Mouse (Mus musculus) spleen, adult 12 weeks (tissue): ENCODE measurements around the gene Ier5.
A peak's percentile ranks its signal among the peaks of the same experiment; 100 is the strongest.

ENCODE experiments used
- DNase-seq: peaks from one replicate; pipeline ENCODE4 v3.0.0; 2022; ENCODE audit warnings: low spot score

Ier5 gene

DNA sequence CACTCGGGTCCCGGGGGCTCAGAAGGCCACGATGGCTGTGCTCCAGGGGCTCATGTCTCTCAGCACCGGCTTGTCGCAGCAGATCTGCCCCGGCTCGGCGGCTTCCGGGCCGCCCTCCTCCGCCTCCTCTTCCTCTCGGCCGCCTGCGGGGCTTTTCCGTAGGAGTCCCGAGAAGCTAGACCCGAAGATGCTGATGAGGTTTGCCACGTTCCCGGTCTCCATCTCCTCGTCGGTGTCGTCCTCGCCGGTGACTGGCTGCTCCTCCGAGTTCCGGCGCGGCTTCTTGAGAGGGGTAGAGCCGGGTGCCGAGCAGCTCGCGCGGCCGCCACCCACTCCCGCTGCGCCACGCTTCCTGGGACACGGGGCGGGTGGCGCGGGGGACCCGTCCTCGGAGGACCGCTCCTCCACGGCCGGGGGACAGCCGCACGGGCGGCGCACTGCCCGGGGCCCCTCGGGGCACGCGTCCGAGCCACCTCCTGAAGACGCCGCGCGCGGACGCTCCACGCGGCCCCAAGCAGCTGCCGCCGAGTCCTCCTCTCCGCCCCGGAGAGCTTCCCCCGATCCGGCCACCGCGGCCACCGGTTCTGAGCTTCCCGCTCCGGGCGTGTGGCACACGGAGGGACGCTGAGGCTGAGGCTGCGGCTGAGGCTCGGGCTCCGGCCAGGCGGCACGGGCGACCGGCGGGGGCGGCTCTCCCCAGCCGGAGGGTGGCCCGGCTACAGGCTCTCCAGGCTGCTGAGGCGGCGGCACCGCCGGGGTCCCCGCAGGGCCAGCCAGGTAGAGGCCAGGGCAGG is 753 bp downstream of the Ier5 start:
- DNase-seq, result peak; percentile 66

DNA sequence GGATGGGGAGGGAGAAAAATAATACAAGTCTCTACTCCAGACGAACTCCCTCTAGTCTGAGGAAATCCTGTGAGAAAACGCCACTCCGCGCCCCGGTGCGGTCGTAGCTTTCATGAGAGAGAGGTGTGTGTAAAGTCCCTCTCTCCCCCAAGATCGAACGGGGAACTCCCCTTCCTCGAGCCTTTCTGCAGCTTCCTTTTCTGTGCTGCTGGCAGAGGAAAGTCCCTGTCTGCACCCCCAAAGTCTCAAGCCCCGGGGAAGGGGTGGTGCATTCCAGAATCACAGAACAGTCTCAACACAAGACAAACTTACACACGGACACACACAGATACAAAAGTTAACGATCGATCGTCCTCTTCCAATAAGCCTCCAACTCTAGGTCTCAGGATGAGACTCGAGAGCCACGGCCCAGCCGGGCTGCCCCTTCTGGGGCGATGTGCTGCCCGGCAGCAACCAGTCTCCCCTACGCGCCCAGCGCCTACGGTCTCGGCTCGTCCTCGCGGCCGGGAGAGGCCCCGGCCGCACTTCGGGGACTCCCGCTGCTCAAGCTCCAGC is 1.4 kb downstream of the Ier5 start:
- peak; percentile 69 for DNase-seq

DNA sequence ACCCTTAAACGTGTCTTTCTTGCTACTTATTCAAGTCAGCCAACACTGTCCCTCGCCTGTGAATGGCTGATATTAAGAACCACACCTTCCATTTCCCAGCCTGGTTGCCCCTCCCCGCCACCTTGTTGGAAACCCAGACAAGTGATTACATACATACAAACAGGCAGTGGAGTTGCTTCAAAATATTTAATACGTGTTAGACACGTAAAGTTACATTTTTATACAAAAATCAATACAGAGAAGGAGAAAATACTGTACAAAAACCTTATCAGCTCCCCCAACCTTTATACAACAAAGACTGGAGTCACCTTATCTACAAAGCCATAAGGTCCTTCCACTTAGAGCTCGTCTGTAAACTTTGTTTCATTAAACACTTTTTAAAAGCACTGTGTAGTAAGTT is 2.1 kb downstream of the Ier5 start:
- DNase-seq, result peak; percentile 59

DNA sequence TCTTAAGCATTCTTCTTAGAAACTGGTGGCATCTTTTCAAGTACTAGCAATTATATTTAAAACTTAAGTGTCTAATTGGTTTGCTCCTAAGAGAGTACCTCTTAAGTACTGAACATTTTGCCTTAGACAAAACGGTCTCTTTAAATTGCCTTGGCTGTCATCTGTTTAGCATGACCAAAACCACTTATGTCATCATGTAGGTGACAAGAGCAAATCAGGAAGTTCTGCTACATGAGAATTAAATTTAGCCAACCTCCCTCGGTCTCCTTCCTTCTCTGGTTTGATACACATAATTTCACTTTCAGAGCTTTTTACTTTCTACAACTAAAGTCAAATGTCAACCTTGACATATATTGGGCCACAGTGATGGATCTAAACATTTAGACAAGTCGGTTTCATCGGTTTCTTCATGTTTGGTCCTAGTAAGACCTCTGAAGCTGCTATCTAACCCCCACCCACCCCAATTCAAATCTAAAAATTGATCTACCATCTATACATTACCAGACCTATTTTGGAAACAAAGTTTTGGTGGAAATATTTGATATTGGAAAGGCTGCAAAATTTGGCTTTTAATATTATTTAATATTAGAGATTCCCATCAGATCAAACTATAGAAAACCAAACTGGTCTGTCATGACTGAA is 2.7 kb downstream of the Ier5 start:
- DNase-seq, result no peak

DNA sequence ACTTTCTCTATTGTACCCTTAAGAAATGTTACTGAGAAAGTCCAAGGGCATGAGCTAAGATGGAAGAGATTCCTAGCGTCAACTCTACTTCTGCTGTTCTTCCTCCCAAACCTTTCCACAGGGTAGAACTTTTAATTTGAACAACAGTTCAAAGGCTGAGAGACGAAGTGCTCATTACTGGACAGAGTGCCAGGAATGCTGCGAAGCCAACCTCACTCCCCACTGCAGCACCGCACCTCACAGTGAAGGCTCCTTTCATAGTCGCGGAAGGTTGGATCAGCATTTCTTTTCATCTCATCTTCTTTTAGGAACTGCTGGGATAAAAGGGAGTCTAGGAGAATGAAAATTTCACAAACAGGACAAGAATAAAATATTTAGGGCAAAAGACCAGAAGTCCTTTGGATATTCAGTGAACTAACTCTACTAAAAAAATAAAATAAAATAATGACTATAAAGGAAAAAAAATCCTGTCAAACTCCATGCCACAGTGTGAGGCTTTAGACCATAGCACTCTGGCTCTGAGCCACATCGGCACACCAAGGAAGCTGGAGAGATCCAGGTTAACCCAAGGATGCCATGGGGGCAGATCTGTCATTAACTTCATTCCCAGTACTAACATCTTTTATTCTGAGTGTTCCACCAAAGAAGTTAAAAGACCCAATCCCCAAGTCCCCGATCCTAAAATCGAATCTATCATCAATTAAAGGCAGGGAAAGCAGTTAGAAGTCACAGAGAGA is 5.3 kb downstream of the Ier5 start:
- no peak for DNase-seq

DNA sequence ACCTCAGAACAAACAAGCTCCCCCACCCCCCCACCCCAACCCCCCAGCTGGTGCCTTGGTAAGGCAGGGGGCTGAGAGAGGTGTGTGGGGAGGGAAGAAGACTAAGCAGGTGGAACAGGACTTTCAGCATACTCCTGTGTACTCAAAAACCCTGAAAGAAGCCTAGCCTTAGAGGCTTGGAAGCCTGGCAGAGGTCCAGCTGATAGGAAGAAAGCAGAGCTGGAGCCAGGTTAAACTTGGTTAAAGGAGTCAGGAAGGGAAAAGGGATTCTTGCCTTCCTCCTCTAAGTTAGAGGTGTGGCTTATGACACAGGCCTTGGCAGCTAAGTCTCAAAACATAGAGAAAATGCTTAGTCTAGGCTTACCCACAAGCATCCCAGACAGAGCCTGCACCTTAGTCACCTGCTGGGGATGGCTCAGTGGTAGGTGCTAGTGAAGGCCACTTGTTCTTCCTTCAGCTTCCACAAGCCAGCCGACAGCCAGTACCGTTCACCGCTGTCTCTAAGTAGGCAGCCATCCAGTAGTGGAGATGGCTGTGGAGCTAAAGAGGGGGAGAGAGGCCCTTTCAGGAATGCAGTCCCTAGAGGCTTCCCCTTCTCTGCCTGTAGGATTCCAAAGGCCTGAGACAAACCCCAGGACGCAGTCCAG is 6.2 kb downstream of the Ier5 start:
- DNase-seq, result no peak

DNA sequence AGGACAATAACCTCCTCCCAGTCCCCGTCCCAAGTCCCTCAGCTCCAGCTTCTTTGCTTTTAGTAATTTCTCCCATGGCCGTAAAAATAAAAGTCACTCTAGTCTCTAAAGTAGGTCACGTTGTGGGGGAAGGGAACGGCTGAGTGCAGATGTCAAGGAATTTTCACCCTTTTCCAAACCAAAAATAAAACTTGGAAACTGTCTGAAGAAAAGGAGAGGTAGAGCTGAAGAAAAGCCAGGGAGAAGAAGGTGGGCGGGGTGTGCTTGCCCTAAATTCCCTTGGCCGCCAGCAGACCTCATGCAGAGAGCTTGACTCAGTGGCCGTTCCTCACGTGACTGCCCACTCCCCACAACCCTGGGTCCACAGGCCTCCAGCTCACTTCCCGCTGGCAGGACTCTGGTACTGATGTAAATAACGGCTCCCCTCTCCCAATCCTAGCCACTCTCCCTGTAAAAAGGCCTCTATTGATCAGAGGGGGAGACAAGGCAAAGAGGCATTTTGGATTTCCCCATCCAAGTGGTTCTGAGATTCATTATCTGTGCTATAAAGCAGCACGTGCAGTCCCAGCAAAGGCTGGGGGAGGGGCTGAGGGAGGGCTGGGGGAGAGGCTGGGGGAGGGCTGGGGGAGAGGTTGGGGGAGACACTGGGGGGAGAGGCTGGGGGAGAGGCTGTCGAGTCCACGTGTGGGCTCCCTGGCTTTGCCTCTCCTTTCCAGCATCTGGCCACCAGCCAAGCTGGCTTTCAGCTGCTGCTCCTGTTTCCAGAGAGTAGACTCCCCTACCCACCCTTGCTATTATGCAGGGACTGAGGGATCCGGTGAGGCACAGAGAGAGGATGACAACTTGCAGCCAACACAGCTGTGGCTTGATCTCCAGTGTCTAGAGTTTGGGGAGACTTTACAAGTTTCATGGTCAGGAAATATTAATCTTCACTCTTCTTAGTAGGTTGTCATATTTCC is 7.3 kb downstream of the Ier5 start:
- DNase-seq, result no peak

DNA sequence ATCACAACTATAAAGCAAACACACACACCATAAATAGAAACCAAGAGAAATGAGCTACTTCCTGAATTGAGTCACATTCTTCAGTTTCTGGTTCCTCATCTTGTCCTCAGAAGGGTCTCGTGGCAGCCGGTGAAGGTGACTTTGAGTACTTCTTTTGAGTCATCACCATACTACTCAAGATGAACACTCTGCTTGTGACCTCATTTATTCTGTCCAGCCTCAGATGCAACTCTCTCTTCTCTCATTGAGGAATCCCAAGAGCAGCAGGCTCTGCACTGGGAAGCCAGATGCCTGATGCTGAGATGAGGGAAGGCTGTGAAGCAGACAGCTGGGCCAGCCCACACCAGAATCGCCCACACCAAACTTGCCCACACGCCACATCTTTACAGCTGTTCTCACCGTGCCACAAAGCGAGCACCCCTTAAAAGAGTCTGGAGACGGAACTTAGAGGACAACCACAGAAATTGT is 8.0 kb downstream of the Ier5 start:
- peak; percentile 17 for DNase-seq

DNA sequence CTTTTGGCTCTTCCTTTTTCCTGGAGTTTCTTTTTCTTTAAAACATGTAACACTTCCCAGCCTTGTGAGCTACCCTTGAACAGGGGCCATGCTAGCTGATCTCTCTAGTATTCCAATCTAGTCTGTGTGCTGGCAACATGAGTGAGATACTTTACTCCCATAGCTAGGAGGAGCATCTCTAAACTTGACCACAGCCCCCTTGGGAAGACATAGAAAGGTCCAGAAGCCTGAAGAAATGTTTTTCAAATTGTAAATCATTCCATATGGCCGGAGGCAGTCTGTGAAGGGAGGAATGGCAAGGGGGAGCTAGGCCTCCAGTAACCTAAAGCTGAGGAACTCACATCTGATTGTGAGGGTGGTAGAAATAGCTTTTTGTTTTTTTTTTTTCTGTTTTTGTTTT is 8.7 kb downstream of the Ier5 start:
- DNase-seq, result no peak

DNA sequence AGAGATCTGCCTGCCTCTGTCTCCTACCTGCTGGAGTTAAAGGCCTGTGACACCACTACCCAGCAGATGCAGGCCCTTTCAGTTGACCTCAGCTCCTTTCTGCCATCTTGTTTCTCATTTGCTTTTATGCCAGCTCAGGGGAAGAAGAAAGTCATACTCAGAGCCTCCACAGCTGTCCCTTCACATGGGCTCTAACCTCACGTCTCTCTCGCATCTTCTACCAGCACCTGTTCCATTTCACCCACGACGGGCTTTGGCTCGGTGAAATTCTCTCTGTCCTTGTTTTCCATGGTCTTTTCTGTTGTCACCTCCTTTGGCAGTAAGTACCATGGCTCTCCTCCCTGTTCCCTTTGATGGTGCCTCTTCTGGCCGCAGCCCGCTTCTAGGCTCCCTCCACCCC is 9.1 kb downstream of the Ier5 start:
- DNase-seq, result no peak

DNA sequence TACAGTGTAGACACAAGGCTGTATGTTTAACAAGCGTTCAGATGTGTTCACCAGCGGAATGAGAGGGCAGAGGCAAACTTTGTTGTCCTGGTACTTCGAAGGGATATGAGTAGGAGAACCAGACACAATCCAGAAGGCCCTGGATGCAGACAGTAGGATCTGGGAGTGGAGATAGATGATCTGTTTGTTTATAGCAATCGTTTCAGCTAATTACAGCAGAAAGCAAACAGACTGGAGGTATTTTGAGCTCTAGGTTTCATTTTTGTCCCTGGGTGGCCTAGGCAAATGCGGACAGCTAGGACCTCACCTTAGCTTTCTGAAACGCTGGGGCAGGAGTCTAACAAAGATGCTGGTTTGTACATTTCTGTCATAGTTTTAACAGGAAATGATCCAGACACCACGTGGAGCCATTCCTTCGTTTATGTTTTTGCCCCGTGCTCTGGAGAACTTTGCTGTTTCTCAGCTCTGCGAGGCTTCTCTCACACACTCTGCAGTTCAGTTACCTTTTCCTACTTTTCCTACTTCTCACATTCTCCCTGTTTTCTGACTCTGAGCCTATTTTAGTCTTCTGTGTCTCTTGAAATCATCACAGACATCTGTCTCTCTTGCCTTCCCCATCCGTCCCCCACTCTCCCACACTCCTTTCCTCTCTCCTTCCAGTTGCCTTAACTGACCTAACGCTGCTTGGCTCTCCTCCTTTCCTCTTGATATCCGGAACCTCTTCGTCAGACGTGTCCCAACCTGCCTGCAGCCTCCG is 10.4 kb downstream of the Ier5 start:
- no peak for DNase-seq

DNA sequence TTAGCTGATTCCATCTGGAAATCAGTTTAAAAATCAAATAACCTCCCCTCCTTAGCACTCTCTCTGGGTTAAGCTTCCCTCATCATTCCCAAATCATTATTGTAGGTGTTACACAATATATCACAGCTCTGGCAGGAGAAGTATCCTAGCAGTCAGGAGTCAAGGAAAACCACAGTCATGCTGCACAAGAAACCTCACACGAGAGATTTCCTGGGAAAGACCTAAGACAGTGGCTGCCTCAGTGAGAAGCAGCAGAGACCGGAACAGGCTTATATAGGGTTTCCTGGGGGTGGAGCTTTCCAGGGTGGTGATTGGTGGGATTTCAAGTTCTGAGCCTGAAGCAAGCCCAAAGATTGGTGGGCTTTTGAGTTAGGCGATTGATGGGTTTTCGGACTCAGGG is 11.4 kb downstream of the Ier5 start:
- no peak for DNase-seq

DNA sequence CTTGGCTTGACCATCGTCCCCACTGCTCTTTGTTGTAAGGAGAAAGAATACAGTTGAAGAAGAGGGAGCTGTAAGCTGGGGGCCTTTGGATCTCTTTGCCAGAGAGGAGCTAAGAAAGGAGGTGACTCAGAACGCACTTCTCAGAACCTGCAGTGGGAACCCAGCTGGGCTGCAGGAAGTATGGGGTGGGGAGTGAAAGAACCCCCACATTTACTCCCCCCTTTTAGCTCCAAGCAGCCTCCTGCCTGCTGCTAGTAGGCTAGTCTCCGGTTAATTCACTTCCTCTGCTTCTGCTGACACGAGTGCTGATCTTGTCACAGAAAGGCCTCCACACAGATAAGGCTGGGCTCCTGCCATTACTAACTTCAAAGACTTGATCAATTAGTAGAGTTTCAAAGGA is 12.5 kb downstream of the Ier5 start:
- no peak for DNase-seq

DNA sequence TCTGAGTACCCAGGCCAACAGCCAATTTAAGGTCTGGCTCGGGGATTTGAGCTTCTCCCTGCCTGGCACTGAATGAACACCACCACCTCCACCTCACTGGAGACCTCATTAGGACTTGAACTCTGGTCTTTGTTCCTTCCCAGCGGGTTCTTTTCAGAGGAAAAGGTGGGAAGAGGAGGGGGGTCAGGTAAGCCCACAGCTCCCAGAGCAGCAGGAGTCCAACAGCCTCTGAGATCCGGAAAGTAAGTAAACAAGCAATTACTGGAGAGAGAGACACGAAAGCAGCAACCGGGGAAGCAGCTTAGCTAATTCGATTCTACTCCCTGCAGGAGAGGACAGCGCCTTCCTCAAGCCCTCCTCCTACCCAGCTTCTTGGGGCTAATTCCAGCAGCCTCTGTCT is 13.0 kb downstream of the Ier5 start:
- no peak for DNase-seq

DNA sequence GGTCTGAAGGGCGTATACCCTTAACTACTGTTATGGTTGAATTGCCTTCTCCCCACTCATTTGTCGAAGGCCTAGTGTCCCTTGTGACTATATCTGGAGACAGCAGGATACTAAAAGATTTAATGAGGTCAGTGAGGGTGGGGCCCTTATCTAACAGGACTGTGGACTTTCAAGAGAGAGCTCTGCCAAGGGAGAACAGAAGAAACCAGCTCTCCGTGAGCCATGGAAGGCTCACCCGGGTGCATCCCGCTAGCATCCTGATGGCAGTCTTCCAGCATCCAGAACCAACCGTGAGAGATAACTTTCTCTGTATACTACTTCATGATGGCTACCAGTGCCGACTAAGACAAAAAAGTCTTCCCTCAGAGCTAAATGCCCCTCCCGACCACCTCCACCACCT is 14.6 kb downstream of the Ier5 start:
- DNase-seq, result no peak

DNA sequence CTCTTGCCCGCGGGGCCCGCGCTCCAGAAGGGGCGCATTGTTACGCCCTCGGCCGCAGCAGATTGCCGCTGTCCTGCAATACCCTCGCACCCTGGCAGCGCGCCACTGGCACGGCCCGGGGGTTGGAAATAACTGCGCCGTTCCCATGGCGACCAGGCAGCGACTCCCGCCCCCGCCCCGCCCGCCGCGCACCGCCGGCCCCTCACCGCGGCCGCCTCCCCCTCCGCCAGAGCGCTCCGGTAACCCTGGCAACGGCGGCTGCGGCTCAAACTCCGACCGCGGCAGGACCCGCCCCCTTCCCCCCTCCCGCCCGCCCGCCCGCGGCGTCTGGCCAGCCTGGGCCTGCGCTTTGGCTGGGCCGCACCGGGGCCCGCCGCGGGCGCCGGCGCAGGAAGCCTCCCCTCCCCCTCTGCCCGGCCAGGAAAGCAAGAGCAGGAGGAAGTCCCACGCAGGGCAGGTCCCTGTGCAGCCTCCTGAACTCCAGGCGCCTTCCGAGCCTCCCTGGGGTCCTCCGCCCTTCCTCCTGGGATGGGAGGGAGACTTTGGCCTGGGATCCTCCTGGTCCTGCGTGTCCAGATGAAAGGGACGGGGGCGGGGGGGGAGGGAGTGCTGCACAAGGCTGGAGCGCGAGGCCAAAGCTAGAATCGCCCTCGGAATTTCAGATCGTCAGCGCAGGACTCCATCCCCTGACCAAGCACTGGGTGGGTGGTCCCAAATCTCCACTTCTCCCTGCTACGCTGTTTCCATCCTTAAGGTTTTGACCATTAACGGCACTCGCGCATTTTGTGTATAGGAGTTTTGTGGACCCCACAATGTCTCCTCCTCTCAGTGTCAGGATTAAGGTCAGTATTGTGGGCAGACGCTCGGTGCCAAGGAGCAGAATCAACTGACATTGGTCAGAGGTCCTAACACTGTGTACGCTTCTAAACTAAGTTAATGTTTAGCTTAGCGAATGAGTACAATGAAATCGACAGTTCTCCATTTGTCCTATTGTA is 15.9 kb downstream of the Ier5 start:
- peak; percentile 60 for DNase-seq

DNA sequence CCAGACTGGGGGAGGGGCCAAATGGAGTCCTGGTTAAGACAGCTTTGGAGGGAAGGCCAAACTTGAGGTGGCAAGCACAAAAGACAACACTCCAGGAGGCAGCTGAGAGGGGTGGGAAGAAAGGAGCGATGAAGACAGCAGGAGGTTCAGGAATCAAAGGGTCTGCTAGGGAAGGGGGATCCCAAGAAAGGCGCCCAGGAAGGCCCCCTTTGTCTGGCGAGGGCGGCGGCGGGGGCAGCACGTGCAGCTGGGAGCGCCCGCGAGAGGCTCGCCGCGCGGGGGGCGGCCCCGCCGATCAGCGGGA is 16.5 kb downstream of the Ier5 start:
- DNase-seq, result no peak

DNA sequence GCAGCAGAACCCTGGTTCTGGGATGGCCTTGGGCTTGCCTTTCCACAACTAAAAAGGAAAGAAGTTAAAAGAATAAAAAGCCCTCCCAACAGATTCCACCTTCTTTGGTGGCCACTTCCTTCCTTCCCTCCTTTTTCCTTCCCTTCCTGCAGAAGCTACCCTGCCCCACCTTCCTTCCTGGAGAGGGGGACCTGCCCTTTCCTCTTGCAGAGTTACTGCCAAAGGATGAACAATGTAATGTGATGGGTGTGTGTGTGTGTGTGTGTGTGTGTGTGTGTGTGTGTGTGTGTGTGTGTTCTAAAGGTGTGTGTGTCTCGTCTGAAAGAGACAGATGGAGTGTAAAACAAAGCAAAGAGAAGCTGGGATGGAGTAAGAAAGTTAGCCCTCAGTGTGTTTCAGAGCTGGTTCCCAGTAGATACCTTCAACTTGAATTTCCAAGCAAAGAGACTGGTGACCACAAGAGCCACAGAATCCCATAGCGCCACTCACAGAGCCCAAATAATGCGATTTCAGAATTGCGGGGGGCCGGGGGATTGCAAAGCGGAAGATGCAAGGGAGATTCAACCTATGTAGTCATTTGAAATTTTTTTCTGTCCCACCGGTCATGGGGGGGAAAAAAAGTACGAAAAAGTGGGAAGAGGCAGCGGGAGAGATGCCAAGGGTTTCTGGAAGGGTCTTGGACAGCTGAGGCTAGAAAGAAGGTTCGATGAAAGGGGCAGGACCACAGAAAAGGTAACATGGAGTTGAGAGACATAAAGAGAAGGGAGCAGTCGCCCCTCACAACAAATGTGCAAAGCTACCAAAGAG is 17.1 kb downstream of the Ier5 start:
- no peak for DNase-seq
